Mouse (Mus musculus) E14TG2a.4 (cell line): Measurements from ENCODE around the gene Ergic1.

ENCODE experiments used
- CTCF ChIP-seq: conservative IDR thresholded peaks from 2 replicates; pipeline ENCODE4 v1.5.1; 2014; ENCODE audit warnings: low read length
- NANOG ChIP-seq: IDR thresholded peaks from 2 replicates; pipeline ENCODE4 v1.6.1; 2014; ENCODE audit warnings: borderline replicate concordance, low read length, mixed read lengths
- POU5F1 ChIP-seq: IDR thresholded peaks from 2 replicates; pipeline ENCODE4 v1.6.1; 2014; ENCODE audit warnings: low read length, borderline replicate concordance

- TF ChIP-seq CTCF = no peak
- no peak for TF ChIP-seq NANOG
- TF ChIP-seq POU5F1 = no peak
Measured at GRCm38 (mm10) chr17:26643456-26643855, 82.2 kb downstream of the Ergic1 start.
